Mouse (Mus musculus): Measurements from ENCODE around the gene Ttll10. TPM values are rescaled to one million over a fixed set of nuclear protein-coding genes. Genes with fewer than 3 reads are reported as not detected.

The Ttll10 gene
- total and polyA plus RNA-seq, 3 experiments: 0.11 TPM; not detected in 2

DNA sequence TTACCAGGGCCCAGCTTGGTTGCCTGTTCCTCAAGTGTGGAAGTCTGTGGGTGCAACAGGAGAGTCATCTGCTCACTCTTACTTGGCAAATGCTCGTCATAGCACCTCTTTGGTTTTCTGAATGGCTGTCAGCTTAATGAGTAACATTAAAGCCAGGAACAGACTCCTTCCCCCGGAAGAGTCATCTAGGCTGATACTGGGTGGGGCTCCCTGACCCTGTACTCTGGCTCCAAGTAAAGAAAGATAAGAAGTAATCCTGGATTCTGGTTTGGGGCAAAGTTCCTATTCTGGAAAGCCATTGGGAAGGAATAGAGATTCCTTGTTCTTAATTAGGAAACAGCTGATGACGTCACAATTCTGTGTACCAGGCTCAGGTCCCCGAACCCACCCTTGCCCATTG, 5.1 kb downstream of the Ttll10 start (continued):
- TF ChIP-seq RAD21 (IDR thresholded peaks at IDR 0.05; ENCODE audit: low read depth, low read length): no peak
- no peak for TF ChIP-seq MYB (IDR thresholded peaks at IDR 0.05; ENCODE audit: low read depth, low read length)

DNA sequence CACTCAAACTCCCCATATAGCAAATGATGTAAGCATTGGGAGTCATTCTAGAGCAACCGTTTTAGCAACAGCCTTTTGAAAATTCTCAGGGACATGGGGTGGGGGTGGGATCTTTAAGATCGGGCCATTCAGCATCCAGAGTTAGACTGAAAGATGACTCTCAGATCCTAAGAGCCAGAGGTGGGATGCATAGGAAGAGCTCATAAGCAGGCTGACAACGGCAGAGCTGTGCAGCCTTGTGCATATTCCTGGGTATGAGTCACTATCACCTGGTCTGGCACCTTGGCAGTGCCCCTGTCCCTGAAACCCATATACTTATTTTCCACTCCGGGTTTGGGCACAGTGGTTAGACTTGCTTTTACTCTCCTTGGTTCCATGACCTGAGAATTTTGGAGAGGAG, 6.1 kb downstream of the Ttll10 start:
- Histone ChIP-seq H3K27ac (ENCODE audit: control insufficient read depth, low read depth, low read length) (no peak overlapping the region), H3K4me3 (ENCODE audit: control insufficient read depth in 1 of 2, insufficient read depth in 1 of 2, low read depth in 2 of 2, low read length in 2 of 2) (no peak overlapping the region), H3K36me3 (ENCODE audit: control insufficient read depth in 1 of 2, insufficient read depth in 2 of 2, low read length in 2 of 2) (peaks cover 0 to 9% of the 10 kb centered on the region in 2 experiments; a peak in 2 of 4 replicates), H3K9ac (ENCODE audit: control insufficient read depth, low read depth, low read length, poor library complexity, severe bottlenecking) (no peak overlapping the region), H3K4me1 (ENCODE audit: control insufficient read depth in 1 of 2, insufficient read depth in 2 of 2, low read length in 2 of 2) (peaks cover 0 to 8% of the 10 kb centered on the region in 2 experiments; a peak in 3 of 4 replicates), H3K79me2 (ENCODE audit: control insufficient read depth, insufficient read depth, low read length, poor library complexity) (no peaks in the 10 kb centered on the region), H3K27me3 (ENCODE audit: control insufficient read depth in 1 of 2, insufficient read depth in 2 of 2, low read length in 2 of 2) (peaks cover 2 to 3% of the 10 kb centered on the region in 2 experiments; a peak in 2 of 4 replicates), H3K9me3 (replicated peaks; ENCODE audit: insufficient read depth, low read length) (no peaks in the 10 kb centered on the region)
- no peak for DNase-seq (ENCODE audit: low read depth, low spot score)
- no peak for TF ChIP-seq TAL1 (IDR thresholded peaks at IDR 0.05; ENCODE audit: low read length)
- no peak for TF ChIP-seq MYC (IDR thresholded peaks at IDR 0.05; ENCODE audit: low read depth, low read length)
- no peak for TF ChIP-seq UBTF (IDR thresholded peaks at IDR 0.05; ENCODE audit: borderline replicate concordance, insufficient read depth, low read depth, low read length)
- TF ChIP-seq ELF1 (IDR thresholded peaks at IDR 0.05; ENCODE audit: low read depth, low read length): no peak
- TF ChIP-seq RCOR1 (IDR thresholded peaks at IDR 0.05; ENCODE audit: low read depth, low read length): no peak
- TF ChIP-seq SIN3A (IDR thresholded peaks at IDR 0.05; ENCODE audit: low read length): no peak
- TF ChIP-seq ZNF384 (IDR thresholded peaks at IDR 0.05; ENCODE audit: low read depth, low read length): no peak
- no peak for TF ChIP-seq POLR2AphosphoS2 (IDR thresholded peaks at IDR 0.05; ENCODE audit: low read length)
- TF ChIP-seq HCFC1 (IDR thresholded peaks at IDR 0.05; ENCODE audit: low read depth, low read length): no peak
- no peak for TF ChIP-seq SMC3 (IDR thresholded peaks at IDR 0.05; ENCODE audit: low read depth, low read length)
- no peak for TF ChIP-seq USF1 (IDR thresholded peaks at IDR 0.05; ENCODE audit: low read depth, low read length)
- TF ChIP-seq MYB (IDR thresholded peaks at IDR 0.05; ENCODE audit: low read depth, low read length): no peak
- no peak for TF ChIP-seq CHD2 (IDR thresholded peaks at IDR 0.05; ENCODE audit: low read length)
- TF ChIP-seq GABPA (IDR thresholded peaks at IDR 0.05; ENCODE audit: low read depth, low read length): no peak
- TF ChIP-seq ETS1 (IDR thresholded peaks at IDR 0.05; ENCODE audit: low read depth, low read length): no peak
- no peak for TF ChIP-seq KAT2A (conservative IDR thresholded peaks at IDR 0.05; ENCODE audit: low read depth, low read length)
- no peak for TF ChIP-seq TCF12 (IDR thresholded peaks at IDR 0.05; ENCODE audit: low read depth, low read length)

DNA sequence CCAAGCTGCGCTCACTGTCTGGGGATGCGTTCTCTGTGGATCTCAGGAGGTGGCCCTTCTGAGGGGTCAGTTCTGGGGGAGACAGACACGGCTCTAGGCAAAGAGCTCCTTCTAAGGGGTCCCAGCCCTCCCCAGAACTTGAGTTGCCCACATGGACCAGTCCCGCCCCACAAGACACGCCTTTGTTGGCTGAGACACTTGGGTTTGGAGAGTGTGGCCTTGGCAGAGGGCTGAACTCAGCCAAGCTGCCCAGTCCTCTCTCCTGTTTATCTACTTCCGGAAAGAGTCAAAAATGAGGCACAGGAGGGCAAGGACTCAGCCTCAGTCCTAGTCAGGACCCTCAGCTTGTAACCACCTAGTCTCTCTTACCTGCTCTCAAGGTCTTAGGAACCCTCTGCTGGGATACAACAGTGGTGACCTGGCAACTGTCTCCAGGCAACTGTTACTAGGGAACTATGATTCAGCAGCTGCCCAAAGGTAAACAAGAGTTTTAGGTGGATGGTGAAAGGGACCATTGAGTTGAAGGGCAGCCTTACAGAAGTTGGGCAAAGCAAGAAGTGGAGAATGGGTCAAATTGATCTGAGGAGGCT, 8.7 kb downstream of the Ttll10 start:
- H3K4me1 ChIP-seq (ENCODE audit: control insufficient read depth in 1 of 2, insufficient read depth in 2 of 2, low read length in 2 of 2): peaks cover 0 to 8% of the 10 kb centered on the region in 2 experiments; a peak in 3 of 4 replicates
- peak; percentile 51 for DNase-seq (ENCODE audit: low read depth, low spot score)
- peak overlapping the region in 1 of 2 experiments; percentile 37; a peak in 2 of 4 replicates for H3K4me3 ChIP-seq (ENCODE audit: control insufficient read depth in 1 of 2, insufficient read depth in 1 of 2, low read depth in 2 of 2, low read length in 2 of 2)
- H3K9ac ChIP-seq (ENCODE audit: control insufficient read depth, low read depth, low read length, poor library complexity, severe bottlenecking): no peak overlapping the region
- no peaks in the 10 kb centered on the region for H3K27me3 ChIP-seq (ENCODE audit: control insufficient read depth in 1 of 2, insufficient read depth in 2 of 2, low read length in 2 of 2)
- peak; percentile 42; the same call in 1 of the 2 replicates for TF ChIP-seq ELF1 (IDR thresholded peaks at IDR 0.05; ENCODE audit: low read depth, low read length)
- TF ChIP-seq RCOR1 (IDR thresholded peaks at IDR 0.05; ENCODE audit: low read depth, low read length): no peak
- H3K27ac ChIP-seq (ENCODE audit: control insufficient read depth, low read depth, low read length): no peak overlapping the region
- H3K79me2 ChIP-seq (ENCODE audit: control insufficient read depth, insufficient read depth, low read length, poor library complexity): no peaks in the 10 kb centered on the region
- no peaks in the 10 kb centered on the region for H3K9me3 ChIP-seq (replicated peaks; ENCODE audit: insufficient read depth, low read length)
- peaks cover 0 to 9% of the 10 kb centered on the region in 2 experiments; a peak in 2 of 4 replicates for H3K36me3 ChIP-seq (ENCODE audit: control insufficient read depth in 1 of 2, insufficient read depth in 2 of 2, low read length in 2 of 2)
